Mouse (Mus musculus): Measurements from ENCODE around the gene Zfp189.

DNA sequence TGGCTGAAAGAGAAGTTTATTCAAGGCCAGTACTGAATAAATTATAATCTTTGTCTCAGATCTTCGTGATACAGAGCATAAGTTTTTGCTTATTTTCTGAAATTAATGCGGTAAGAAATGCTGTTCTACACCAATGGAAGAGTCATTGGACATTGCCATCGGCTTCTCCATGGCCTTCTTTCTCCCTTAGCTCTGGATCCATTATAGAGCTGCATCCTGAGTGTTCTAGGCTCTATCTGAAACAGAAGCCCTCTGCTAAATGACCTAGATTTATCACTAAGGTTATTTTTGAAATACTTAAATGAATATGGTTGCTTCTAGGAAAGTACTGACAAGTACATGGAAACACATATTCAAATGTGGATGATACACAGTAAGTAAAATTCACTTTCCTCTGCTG, 14.1 kb downstream of the Zfp189 start:
- no peak for TF ChIP-seq POLR2A (IDR thresholded peaks at IDR 0.05; ENCODE audit: low read depth, low read length)
- no peak for TF ChIP-seq CTCF (IDR thresholded peaks at IDR 0.05; ENCODE audit: extremely low read depth, insufficient read depth, insufficient read length, insufficient replicate concordance)

Data from spleen, adult 2 months (tissue).